ENCODE assay signal across 23 mouse cellular contexts in genomic region chr1:120704201-120704600, GRCm38 (mm10).
"Had no signal": no experiment of that assay in that cellular context is flagged by ENCODE, and none has a peak within 500 bp of the region (broad histone marks: within the 10 kb centered on the region; RNA-seq: fewer than 3 reads in every experiment).

No protein-coding gene starts in this region.

- H3K36me3 ChIP-seq: hindbrain, embryonic 10.5 days; hindbrain, embryonic 12.5 days; intestine, embryonic 15.5 days; limb, embryonic 10.5 days; limb, embryonic 12.5 days; liver, embryonic 13.5 days had no signal

- DNase-seq: gastrocnemius, postnatal 10 days; gastrocnemius, postnatal 25 days; heart, adult 2 months; heart, postnatal 10 days; heart, postnatal 4 days; kidney, adult 18-20 months; kidney, adult 8-10 months; kidney, postnatal 10 days; kidney, postnatal 25 days; layer of hippocampus, adult 9-11 months; liver; liver, embryonic 13.5 days had no signal

- ATAC-seq: inflammation-experienced regulatory T-cells, adult 6 months; intestine, embryonic 15.5 days; intestine, postnatal 0 days had no signal

- H3K27ac ChIP-seq: heart, adult 2 months; hindbrain, embryonic 10.5 days; hindbrain, embryonic 12.5 days; hindbrain, embryonic 14.5 days; intestine, embryonic 15.5 days; left cerebral cortex, adult 2 months; limb, embryonic 10.5 days; limb, embryonic 12.5 days; liver, embryonic 13.5 days had no signal

- H3K4me2 ChIP-seq: heart, embryonic 11.5 days; hindbrain, embryonic 12.5 days; hindbrain, embryonic 14.5 days; intestine, embryonic 15.5 days; limb, embryonic 12.5 days; liver, embryonic 11.5 days; liver, embryonic 13.5 days had no signal

- H3K9me3 ChIP-seq: hindbrain, embryonic 10.5 days; hindbrain, embryonic 12.5 days; intestine, embryonic 15.5 days; limb, embryonic 10.5 days; limb, embryonic 12.5 days; liver, embryonic 13.5 days had no signal

- H3K9ac ChIP-seq: hindbrain, embryonic 12.5 days; hindbrain, embryonic 14.5 days; intestine, embryonic 15.5 days; limb, embryonic 12.5 days; liver, embryonic 13.5 days had no signal

- H3K27me3 ChIP-seq: hindbrain, embryonic 12.5 days; intestine, embryonic 15.5 days; liver, embryonic 13.5 days had no signal

- H3K4me1 ChIP-seq: hindbrain, embryonic 10.5 days; hindbrain, embryonic 12.5 days; intestine, embryonic 15.5 days; limb, embryonic 12.5 days; liver, embryonic 13.5 days had no signal

- H3K4me3 ChIP-seq: heart, adult 2 months; hindbrain, embryonic 10.5 days; hindbrain, embryonic 12.5 days; intestine, embryonic 15.5 days; left cerebral cortex, adult 2 months; limb, embryonic 10.5 days; limb, embryonic 12.5 days; liver, embryonic 13.5 days had no signal
